Mouse (Mus musculus): Measurements from ENCODE around the gene Zfp366.

- no peak for TF ChIP-seq POLR2A (IDR thresholded peaks at IDR 0.05; ENCODE audit: borderline replicate concordance, control insufficient read depth, low read depth, low read length)
- no peak for TF ChIP-seq CTCF (IDR thresholded peaks at IDR 0.05; ENCODE audit: control insufficient read depth, insufficient read depth, low read length)
These were observed 48.7 kb downstream of the Zfp366 start for GRCm38 (mm10) chr13:99233333-99233732.

Data from bone marrow, adult 2 months (tissue).